Mouse (Mus musculus) heart, embryonic 14.5 days (tissue): ENCODE measurements around the gene Hspe1. TPM values are rescaled to one million over a fixed set of nuclear protein-coding genes. Genes with fewer than 3 reads are reported as not detected.

ENCODE experiments used
- ATAC-seq: fragments of 200-750 bp; cut with Nextera tagmentation; 2 replicates; pipeline ENCODE4 v1.8.0; 2017; ENCODE audit warnings: low read depth, moderate TSS enrichment; ENCODE audit not compliant: insufficient number of reproducible peaks, insufficient read depth, low FRiP score
- H3K27ac ChIP-seq, 2 experiments: fragments of 200-500 bp in 1 of 2; fragments of 300-500 bp in 1 of 2; sonication (generic) in 1 of 2; replicated peaks in 1 of 2; 2 replicates each; pipeline ENCODE4 v1.5.1; 2012 to 2014; ENCODE audit warnings: low read depth in 2 of 2, low read length in 2 of 2, control low read depth in 1 of 2, mild to moderate bottlenecking in 1 of 2, mixed read lengths in 1 of 2; ENCODE audit not compliant: control insufficient read depth in 1 of 2, insufficient read depth in 1 of 2
- H3K27me3 ChIP-seq: fragments of 300-500 bp; sonication (generic); 2 replicates; pipeline ENCODE4 v1.6.1; 2014; ENCODE audit warnings: mild to moderate bottlenecking, low read length, control low read depth; ENCODE audit not compliant: control insufficient read depth, insufficient read depth
- H3K36me3 ChIP-seq: fragments of 300-500 bp; sonication (generic); 2 replicates; pipeline ENCODE4 v1.6.1; 2014; ENCODE audit warnings: mild to moderate bottlenecking, control low read depth, low read length, mixed read lengths; ENCODE audit not compliant: control insufficient read depth, insufficient read depth
- H3K4me1 ChIP-seq, 2 experiments: fragments of 200-500 bp in 1 of 2; fragments of 300-500 bp in 1 of 2; sonication (generic) in 1 of 2; 2 replicates each; pipeline ENCODE4 v1.6.1; 2012 to 2014; ENCODE audit warnings: low read length in 2 of 2, control low read depth in 1 of 2, mixed read lengths in 1 of 2; ENCODE audit not compliant: control insufficient read depth in 2 of 2, insufficient read depth in 2 of 2
- H3K4me2 ChIP-seq: fragments of 300-500 bp; sonication (generic); 2 replicates; pipeline ENCODE4 v1.6.1; 2014; ENCODE audit warnings: mild to moderate bottlenecking, low read length
- H3K4me3 ChIP-seq, 2 experiments: fragments of 200-500 bp in 1 of 2; fragments of 300-500 bp in 1 of 2; sonication (generic) in 1 of 2; 2 replicates each; pipeline ENCODE4 v1.5.1; 2012 to 2014; ENCODE audit warnings: low read length in 2 of 2, mild to moderate bottlenecking in 2 of 2, control low read depth in 1 of 2, low read depth in 1 of 2, moderate library complexity in 1 of 2; ENCODE audit not compliant: control insufficient read depth in 1 of 2, insufficient read depth in 1 of 2
- H3K9ac ChIP-seq: fragments of 300-500 bp; sonication (generic); 2 replicates; pipeline ENCODE4 v1.6.1; 2014; ENCODE audit warnings: mild to moderate bottlenecking, low read length
- H3K9me3 ChIP-seq: fragments of 300-500 bp; sonication (generic); 2 replicates; pipeline ENCODE4 v1.6.1; 2016; ENCODE audit warnings: low read length, control low read depth; ENCODE audit not compliant: control insufficient read depth
- WGBS: fragments of 180-500 bp; shearing (Covaris S2); extraction: QIAGEN DNeasy Blood & Tissue Kit; methylation state at CpG from one replicate; pipeline ENCODE4 v1.1.7; 2014; 5-methylcytosine and 5-hydroxymethylcytosine counted together
- polyA plus RNA-seq: library from polyadenylated mRNA; unstranded; fragments of >200 nt; fragmentation: Nextera tagmentation; extraction: Ambion mirVana; gene quantifications from 2 replicates; pipeline ENCODE4 v1.2.1, GENCODE M21; 2014

Hspe1 gene
- polyA plus RNA-seq, 1 experiment from 2014 or later, result 337 TPM

DNA sequence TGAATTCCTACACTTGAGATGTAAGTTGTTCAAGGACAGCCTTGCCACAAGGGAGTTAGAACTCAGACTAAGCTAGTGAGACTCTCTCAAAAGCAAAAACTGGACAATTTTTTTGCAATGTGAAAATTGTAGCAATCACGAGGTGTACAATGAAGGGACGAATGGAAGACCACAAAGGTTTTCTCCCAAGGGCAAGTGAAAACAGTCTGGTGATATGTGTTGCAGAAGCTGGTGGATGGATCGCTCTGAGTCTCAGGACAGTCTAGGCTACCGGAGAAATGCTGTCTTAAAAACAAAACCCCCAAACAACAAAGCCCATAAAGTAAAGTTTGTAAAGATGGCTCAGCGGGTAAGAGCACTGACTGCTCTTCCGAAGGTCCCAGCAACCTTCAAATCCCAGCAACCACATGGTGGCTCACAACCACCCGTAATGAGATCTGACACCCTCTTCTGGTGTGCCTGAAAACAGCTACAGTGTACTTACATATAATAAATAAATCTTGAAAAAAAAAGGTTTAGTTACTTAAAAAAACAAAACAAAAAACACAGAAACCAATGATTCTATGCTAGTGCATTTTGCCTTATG is 2.1 kb upstream of the Hspe1 start:
- no peaks in the 10 kb centered on the region for H3K9me3 ChIP-seq
- peak overlapping the region; percentile 87 for H3K4me2 ChIP-seq
- 57% methylated on average over 7 of the region's 7 CpGs for WGBS
- ATAC-seq, result no peak
- peak overlapping the region in 1 of 2 experiments; percentile 92; a peak in 2 of 4 replicates for H3K4me3 ChIP-seq
- peak overlapping the region; percentile 93 for H3K9ac ChIP-seq
- H3K36me3 ChIP-seq, result peaks cover 67% of the 10 kb centered on the region
- H3K27ac ChIP-seq, result no peak overlapping the region
- peaks cover 4 to 30% of the 10 kb centered on the region in 2 experiments for H3K4me1 ChIP-seq
- no peaks in the 10 kb centered on the region for H3K27me3 ChIP-seq

DNA sequence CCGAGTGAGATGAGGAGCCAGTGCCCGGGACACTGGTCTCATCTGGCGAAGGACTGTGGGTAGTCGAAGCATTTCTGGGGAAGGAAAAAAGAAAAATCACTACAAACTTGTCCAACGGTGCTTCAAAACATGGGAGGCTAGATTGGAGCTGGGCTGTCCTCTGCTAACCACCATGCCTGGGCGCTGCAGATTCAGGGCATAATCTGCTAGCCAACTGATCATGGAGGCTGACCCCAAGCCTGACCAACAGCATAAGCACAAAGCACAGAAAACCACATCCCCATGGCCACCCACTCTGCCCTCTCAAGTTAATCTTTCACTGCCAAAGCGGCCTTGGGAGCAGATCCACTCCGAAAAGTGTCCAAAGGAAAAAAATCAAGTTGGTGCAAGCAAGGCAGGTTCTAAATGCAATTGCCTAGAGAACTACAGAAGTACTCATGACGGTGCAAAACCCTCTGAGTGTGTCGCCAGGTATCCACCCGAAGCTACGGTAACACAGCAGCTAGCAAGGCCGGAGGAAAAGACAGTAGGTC is 998 bp upstream of the Hspe1 start:
- no peaks in the 10 kb centered on the region for H3K27me3 ChIP-seq
- H3K9ac ChIP-seq, result peak overlapping the region; percentile 93
- peaks cover 4 to 30% of the 10 kb centered on the region in 2 experiments for H3K4me1 ChIP-seq
- no peaks in the 10 kb centered on the region for H3K9me3 ChIP-seq
- H3K4me2 ChIP-seq, result peak overlapping the region; percentile 87
- WGBS, result 0% methylated on average over 13 of the region's 13 CpGs
- H3K4me3 ChIP-seq, result peak overlapping the region; percentile 92 to 95
- no peak for ATAC-seq
- H3K36me3 ChIP-seq, result peaks cover 66% of the 10 kb centered on the region
- H3K27ac ChIP-seq, result peak overlapping the region; percentile 97 to 98

DNA sequence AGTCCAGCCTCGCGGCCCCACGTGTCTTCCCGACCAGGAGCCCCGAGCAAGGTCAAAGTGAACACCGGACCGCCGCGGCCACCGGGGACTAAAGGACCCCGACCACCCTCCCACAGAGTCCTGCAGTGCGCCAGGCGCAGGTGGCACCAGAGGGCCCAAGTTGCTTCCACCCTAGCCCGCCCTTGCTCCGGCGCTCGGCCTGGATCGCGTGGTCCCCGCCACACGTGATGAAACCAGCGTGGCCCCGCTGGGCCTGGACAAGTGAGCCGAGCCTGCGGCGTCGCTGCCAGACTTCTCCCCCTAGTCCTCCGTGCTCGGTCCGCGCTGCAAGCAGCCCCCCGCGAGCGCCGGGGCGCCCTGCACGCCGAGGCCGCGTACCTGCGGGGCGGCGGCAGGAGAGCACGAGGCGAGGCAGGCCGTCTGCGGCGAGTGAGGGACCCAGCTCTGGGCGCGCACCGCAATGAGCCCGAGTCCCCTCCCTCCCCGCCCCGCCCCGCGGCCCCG is 479 bp upstream of the Hspe1 start:
- Histone ChIP-seq H3K27me3 (no peaks in the 10 kb centered on the region), H3K9ac (peak overlapping the region; percentile 93), H3K4me3 (peak overlapping the region; percentile 92 to 95), H3K36me3 (peaks cover 66% of the 10 kb centered on the region), H3K4me1 (peaks cover 4 to 30% of the 10 kb centered on the region in 2 experiments), H3K27ac (peak overlapping the region; percentile 97 to 98), H3K9me3 (no peaks in the 10 kb centered on the region), H3K4me2 (peak overlapping the region; percentile 87)
- WGBS, result under 1% methylated on average over 47 of the region's 57 CpGs
- ATAC-seq, result peak; percentile 32

DNA sequence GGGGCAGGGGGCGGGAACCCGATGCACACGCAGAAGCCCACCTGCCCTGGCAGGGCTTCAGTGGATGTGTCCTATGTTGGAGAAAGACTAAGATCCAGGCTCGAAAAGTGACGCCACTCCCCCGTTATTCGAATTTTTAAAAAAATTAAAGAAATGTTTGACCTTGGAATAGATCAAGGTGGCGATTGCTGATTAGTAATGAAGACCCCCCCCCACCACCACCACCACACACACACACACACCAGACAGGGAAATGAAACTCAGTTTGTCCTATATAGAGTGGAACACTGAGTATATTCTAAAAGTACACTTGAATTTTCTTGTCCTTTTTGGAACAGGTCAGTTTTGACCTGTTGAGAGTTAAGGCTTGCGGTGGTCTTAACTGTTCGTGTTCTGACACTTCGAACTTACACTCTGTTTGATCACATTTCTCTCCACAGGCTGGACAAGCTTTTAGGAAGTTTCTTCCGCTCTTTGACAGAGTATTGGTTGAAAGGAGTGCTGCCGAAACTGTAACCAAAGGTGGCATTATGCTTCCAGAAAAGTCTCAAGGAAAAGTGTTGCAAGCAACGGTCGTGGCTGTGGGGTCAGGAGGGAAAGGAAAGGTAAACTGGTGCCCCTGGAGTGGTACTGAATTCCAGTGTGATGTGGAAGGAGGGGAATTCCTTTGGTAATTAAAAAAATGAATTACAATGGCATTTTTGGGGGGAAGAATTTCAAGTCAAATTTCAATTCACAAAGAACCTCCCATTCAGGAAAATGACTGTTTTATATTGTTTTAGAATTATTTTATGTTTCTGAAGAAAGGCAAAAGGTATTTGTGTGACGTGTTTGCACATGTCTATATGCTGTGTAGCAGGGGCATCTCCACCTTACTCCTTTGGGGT is 922 bp downstream of the Hspe1 start:
- Histone ChIP-seq H3K27me3 (no peaks in the 10 kb centered on the region), H3K27ac (peak overlapping the region; percentile 84 to 97), H3K9me3 (no peaks in the 10 kb centered on the region), H3K36me3 (peaks cover 60% of the 10 kb centered on the region), H3K4me3 (peak overlapping the region; percentile 92 to 95), H3K9ac (peak overlapping the region; percentile 93), H3K4me2 (peak overlapping the region; percentile 86), H3K4me1 (peaks cover 4 to 30% of the 10 kb centered on the region in 2 experiments)
- WGBS, result 6% methylated on average over 16 of the region's 16 CpGs
- no peak for ATAC-seq

DNA sequence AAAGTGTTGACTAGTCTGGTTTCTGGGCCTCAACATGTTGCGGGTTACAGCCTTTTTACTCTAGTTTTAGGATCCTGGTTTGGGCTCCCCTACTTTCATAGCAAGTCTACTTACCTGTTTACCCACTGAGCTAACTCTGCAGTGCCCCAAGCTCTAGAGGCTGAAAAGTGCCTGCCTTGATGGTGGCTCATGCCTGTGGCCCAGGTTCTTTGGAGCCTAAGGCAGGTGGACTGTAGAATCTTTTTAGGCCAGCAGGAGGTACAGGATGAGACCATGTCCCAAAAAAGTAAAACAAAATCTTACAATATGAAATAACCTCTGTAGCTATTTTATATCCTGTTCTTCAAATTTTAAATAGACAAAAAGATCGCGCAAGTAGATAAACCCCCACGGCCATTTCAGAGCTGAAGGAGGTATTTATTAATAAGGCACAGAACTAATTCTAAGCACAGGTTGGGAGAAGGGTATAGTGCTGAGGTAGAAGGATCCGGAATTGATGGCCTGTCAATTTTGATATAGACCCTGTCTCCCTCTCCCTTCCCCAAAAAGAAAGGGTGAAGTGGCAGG is 1.6 kb downstream of the Hspe1 start:
- ATAC-seq, result no peak
- 85% methylated on average over 5 of the region's 5 CpGs for WGBS

DNA sequence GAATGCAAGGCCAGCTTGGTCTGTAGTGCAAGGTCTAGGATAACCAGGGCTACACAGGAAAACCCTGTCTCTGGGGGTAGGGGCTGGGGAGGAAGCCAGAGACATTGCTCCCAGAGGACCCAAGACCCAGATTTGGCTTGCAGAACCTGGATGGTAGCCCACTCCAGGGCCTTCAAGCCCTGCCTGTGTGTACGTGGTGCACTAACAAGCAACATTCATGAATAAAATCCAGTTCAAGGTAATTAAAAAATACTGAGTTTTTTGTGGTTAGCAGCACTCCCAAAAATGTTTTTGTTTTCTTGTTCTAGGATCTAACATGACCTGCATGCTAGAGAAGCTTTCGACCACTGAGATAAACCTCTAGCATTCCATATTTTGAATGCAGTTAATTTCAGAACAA is 4.1 kb downstream of the Hspe1 start:
- ATAC-seq, result no peak
- Histone ChIP-seq H3K27me3 (no peaks in the 10 kb centered on the region), H3K4me3 (no peak overlapping the region), H3K4me1 (peaks cover 2 to 12% of the 10 kb centered on the region in 2 experiments), H3K9me3 (no peaks in the 10 kb centered on the region), H3K9ac (no peak overlapping the region), H3K4me2 (no peak overlapping the region), H3K27ac (no peak overlapping the region), H3K36me3 (peaks cover 42% of the 10 kb centered on the region)
- 89% methylated on average over 2 of the region's 2 CpGs for WGBS

More for the DNA sequence above, 1.6 kb downstream of the Hspe1 start:
- Histone ChIP-seq H3K4me1 (peaks cover 4 to 30% of the 10 kb centered on the region in 2 experiments), H3K27me3 (no peaks in the 10 kb centered on the region), H3K9ac (peak overlapping the region; percentile 93), H3K36me3 (peaks cover 55% of the 10 kb centered on the region), H3K9me3 (no peaks in the 10 kb centered on the region), H3K4me2 (peak overlapping the region; percentile 86), H3K27ac (no peak overlapping the region), H3K4me3 (peak overlapping the region; percentile 11 to 92; a peak in 2 of 4 replicates)

DNA sequence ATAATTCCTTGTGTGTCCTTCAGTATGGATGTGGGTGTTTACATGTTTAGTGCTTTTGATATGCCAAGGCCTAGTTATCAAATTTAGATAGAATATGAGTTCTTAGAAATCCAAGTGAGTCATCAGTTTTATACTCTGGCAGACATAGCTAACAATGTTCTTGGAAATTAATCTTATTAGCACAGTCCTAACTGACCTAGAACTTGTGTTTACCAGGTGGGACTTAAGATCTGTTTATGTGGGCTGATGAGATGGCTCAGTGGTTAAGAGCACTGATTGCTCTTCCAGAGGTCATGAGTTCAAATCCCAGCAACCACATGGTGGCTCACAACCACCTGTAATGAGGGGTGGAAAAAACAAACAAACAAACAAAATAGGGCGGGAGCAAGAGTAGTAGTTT is 4.5 kb downstream of the Hspe1 start:
- H3K9ac ChIP-seq, result no peak overlapping the region
- H3K36me3 ChIP-seq, result peaks cover 42% of the 10 kb centered on the region
- no peaks in the 10 kb centered on the region for H3K9me3 ChIP-seq
- no peak overlapping the region for H3K4me3 ChIP-seq
- no peak overlapping the region for H3K27ac ChIP-seq
- no peak overlapping the region for H3K4me2 ChIP-seq
- no peak for ATAC-seq
- WGBS, result 85% methylated on average over 1 of the region's 1 CpGs
- H3K4me1 ChIP-seq, result peaks cover 2 to 12% of the 10 kb centered on the region in 2 experiments
- H3K27me3 ChIP-seq, result no peaks in the 10 kb centered on the region
